Mouse (Mus musculus): ENCODE results near the gene Kmt2a. TPM values are rescaled to one million over a fixed set of nuclear protein-coding genes. Genes with fewer than 3 reads are reported as not detected.

The Kmt2a gene
- total and polyA plus RNA-seq, 3 experiments: 19.4 to 38.4 (median 20.0) TPM

- peak; percentile 26 for DNase-seq
Measured at GRCm38 (mm10) chr9:44879694-44880271, 1.3 kb downstream of the Kmt2a start.

DNA sequence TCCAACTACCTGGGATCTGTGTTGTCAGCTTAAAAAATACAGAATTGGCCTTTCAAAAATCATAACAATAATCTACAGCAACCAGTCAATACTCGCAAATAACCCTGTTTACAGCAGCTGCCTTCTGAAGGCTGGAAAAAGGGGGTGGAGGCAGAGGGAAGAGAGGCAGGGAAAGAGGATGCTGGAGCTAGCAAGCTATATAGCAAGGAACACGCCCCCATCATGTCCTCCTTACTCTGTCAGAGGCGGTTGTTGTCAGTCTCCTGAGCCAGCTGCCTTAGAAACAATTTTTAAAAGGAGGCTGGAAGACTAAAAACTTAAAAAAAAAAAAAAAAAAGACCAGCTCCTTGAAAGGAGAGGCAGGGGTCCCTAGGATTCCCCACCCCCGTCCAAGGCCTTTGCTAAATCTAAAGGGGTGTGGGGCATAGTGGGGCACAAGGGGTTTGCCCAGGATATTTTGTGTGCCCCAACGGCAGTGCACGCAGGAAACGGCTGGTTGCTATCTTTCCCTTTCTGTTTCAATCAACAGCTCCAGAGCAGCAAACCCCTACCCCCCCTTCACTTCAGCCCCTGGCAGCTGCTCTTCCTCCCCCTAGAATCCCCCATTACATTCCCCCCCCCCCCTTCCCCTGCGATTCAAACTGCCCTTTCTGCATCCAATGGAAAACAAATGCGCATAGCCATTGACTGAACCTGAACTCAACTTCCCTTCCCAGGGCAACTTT lies 2.2 kb downstream of the Kmt2a start:
- no peak for DNase-seq

DNA sequence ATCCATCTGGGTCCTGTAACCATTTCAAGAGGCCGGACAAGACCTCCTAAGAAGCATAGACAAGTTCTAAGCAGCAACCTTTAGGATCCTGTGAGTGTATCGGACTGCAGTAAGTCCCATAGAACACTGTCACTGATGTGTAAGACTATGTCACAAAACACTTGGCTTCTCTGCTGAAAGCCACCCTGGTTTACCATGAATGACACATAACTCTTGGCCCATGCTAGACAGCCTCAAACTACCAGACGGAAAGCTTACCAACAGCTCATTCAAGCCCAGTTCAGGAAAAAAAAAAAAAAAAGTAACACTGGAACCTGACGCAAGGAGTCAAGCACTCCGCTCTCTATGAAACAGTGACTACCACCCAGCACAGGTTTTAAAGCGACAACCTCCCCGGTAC lies 3.4 kb downstream of the Kmt2a start:
- peak; percentile 31 for DNase-seq

- DNase-seq: peak; percentile 83
Measured at GRCm38 (mm10) chr9:44875476-44875875, 5.6 kb downstream of the Kmt2a start.

DNA sequence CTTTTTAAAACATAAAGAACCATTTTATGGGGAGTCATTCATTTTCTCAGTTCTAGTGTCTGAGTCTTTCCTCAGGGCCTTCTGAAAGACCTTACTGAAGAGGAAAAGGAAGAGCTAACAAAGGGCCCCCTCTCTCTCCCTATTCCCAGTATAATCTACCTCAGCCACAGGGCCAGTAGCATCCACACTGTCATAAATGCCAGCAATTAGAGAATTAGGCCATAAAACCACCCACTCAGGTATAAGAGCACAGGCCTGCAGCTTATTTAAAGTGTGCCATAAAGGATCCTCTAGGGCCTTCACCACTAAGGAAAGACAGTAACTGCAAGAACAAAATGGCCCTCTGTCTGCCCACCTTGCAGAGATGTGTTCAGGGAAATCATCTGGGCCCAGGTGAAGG lies 6.9 kb downstream of the Kmt2a start:
- DNase-seq: no peak

- DNase-seq: no peak
Measured at GRCm38 (mm10) chr9:44873665-44874064, 7.4 kb downstream of the Kmt2a start.

- DNase-seq: peak; percentile 17
Measured at GRCm38 (mm10) chr9:44868336-44869094, 12.6 kb downstream of the Kmt2a start.

DNA sequence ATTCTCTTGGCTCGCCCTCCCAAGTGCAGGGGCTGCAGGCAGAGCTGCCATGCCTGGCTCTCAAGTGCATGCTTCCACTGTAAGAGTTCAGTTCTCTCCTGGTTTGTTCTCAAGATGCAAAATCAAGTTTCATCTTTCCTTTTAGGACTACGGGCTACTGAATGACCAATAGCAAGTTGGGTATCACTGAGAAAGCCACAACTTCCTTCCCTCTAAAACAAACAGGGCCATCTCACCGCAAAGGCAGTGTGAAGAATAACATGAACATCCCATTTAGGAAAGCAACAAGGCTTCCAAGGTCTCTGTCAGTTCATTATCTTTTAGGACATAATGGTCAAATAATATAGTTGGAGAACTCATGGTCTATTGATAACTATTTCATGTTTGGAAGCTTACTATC lies 13.4 kb downstream of the Kmt2a start:
- no peak for DNase-seq

- peak; percentile 24 for DNase-seq
Measured at GRCm38 (mm10) chr9:44866501-44867240, 14.4 kb downstream of the Kmt2a start.

GRCm38 (mm10) chr9:44861121-44861520 lies 20.0 kb downstream of the Kmt2a start:
- no peak for DNase-seq

GRCm38 (mm10) chr9:44858657-44859056 lies 22.4 kb downstream of the Kmt2a start:
- DNase-seq: no peak

DNA sequence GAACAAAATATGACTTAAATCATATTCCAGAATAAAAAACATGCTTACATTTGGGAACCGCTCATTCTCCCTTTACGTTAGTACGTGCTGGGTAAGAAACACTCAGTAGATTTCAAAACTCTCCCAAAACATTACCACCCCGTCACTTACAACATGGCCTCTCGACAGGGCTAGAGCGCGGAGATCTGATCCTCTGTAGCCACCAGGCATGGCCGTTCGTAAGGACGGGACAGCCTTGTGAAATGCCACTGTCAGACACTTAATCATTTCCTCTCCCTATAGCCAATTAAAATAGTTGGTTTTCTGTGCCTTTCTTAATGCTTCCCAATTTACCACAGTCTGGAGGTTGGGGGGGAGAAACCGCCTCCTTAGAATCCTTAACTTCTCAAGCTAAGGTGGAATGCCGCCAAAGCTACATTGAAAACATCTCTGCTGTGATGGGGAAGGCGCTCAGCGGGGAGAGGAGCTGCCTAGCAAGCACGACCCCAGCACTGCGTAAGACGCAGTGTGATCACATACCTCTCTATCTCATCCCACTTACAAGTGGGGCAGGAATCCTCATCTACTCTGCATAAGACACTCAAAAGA lies 23.6 kb downstream of the Kmt2a start:
- no peak for DNase-seq

- DNase-seq: no peak
Measured at GRCm38 (mm10) chr9:44855153-44855552, 25.9 kb downstream of the Kmt2a start.

DNA sequence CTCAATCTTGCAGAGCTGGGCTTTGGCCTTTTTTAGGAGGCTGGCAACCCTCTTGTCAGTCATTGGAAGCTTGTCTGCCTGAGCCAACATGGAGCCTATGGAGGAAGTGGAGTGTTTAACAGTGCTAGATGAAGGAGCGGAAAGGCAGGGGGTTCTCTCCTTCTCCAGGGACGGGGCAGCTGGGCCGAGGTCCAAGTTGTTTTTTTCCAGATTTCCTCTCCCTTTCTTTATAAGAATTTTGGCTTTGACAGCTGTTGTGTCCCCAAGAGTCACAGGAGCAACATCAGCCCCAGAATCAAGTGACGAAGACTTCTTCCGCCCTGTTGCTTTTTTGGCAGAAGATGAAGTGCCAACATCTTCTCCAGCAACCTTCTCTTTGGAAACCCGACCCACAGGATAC lies 33.6 kb downstream of the Kmt2a start:
- DNase-seq: no peak

GRCm38 (mm10) chr9:44841241-44841640 lies 39.9 kb downstream of the Kmt2a start:
- DNase-seq: peak; percentile 30

DNA sequence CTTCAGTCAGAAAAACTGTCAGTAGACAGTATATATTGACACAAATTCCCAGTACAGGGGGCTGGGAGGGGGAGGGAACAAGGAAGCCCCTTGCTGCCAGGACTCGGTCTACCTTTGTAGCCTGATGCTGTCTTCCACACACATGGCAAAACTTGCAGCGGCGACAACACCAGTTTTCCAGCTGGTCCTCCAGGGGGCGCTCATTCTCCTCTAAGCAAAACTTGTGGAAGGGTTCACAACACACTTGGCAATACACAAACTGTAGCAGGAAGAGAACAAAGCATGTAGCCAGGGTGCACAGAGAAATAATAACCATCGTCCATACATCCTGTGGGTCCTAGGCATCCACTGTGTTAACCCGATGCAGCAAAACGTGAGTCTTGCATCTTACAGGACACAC lies 44.7 kb downstream of the Kmt2a start:
- DNase-seq: peak; percentile 70

DNA sequence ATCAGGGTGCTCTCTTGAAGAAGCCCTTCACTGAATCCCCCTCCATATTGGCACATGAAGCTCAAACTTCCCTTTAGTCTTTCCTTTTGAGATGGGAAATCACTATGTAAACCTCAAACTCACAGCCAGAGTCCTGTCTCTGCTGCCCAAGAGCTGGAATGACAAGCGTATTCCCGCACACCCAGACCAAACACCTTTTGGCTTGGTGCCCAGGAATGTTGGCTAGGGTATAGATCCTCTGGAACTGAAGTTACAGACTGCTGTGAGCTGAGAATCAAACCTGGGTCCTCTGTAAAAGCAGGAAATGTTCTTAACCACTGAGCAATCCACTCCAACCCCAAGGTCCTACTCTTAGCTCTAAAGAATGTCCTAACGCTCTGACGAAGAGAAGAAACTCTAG lies 48.7 kb downstream of the Kmt2a start:
- peak; percentile 43 for DNase-seq

GRCm38 (mm10) chr9:44830506-44830905 lies 50.6 kb downstream of the Kmt2a start:
- DNase-seq: no peak

GRCm38 (mm10) chr9:44828944-44829343 lies 52.2 kb downstream of the Kmt2a start:
- DNase-seq: no peak

GRCm38 (mm10) chr9:44826660-44827059 lies 54.4 kb downstream of the Kmt2a start:
- no peak for DNase-seq

- DNase-seq: peak; percentile 34
Measured at GRCm38 (mm10) chr9:44819920-44820827, 60.9 kb downstream of the Kmt2a start.

Data from adrenal gland, adult 2 months (tissue).